Mouse (Mus musculus): Measurements from ENCODE around the gene Cfap61.

DNA sequence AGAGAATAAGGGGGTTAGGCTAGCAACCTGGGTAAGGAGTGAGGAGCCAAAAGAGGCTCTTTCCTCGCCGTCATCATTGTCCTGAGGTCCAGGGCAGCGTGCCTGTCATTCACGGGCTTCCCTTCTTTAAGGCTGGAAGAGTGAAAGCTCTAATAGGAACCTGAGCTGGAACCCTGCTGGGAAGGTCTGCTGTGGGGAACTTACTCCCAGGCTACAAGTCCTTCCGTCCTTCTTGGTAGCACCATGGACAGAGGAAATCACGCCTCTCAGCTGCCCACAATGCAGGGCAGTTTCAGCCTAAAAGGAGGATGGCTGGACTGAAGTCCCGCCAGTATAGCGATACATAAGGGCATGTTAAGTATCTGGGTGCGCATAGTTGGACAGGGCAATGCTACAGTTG lies 291.9 kb downstream of the Cfap61 start:
- TF ChIP-seq CTCF (IDR thresholded peaks at IDR 0.05; ENCODE audit: extremely low read depth, insufficient read depth, low read length) (no peak), POLR2A (IDR thresholded peaks at IDR 0.05; ENCODE audit: extremely low read depth, insufficient read depth, low read length) (no peak)
